Mouse (Mus musculus): ENCODE measurements around the gene Nkx2-5.

DNA sequence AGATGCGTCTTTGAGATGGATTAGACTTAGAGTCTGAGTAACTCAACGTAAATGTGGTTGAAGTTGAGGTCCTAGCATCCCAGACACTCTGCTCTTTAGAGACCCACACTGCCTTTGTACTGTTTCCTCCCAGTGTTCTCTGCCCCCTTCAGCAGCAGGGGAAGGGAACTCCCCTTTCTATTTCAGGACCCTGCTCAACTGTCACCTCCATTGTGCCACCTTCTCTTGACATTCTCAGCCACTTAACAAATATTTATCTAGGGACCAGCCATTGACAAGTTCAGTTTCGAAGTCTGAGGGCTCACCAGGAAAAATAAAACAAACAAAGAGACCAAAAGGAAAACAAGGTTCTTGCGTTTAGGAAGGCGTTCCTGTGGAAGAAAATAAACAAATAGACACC is 19.5 kb upstream of the Nkx2-5 start:
- TF ChIP-seq POLR2A (IDR thresholded peaks at IDR 0.05; ENCODE audit: borderline replicate concordance, low read depth, low read length) = no peak
- no peak for TF ChIP-seq CTCF (IDR thresholded peaks at IDR 0.05; ENCODE audit: low read depth, low read length)

Measured in bone marrow macrophage, adult 2 months (primary cell).